Mouse (Mus musculus) G1E (cell line): ENCODE data around the gene Cops3.

Experiments
- CTCF ChIP-seq: IDR thresholded peaks from 2 replicates; pipeline ENCODE4 v1.5.1; 2012; ENCODE audit warnings: low read depth, low read length, inconsistent platforms, mixed read lengths
- GATA1 ChIP-seq: IDR thresholded peaks from 2 replicates; pipeline ENCODE4 v1.6.1; 2012; ENCODE audit warnings: borderline replicate concordance, low read length, inconsistent platforms, mixed read lengths
- GATA2 ChIP-seq: IDR thresholded peaks from 2 replicates; pipeline ENCODE4 v1.6.1; 2012; ENCODE audit warnings: low read depth, low read length, inconsistent platforms, borderline replicate concordance
- POLR2AphosphoS5 ChIP-seq: IDR thresholded peaks from 2 replicates; pipeline ENCODE4 v1.6.1; 2012; ENCODE audit warnings: low read depth, low read length, inconsistent platforms; ENCODE audit not compliant: insufficient replicate concordance
- TAL1 ChIP-seq: conservative IDR thresholded peaks from 2 replicates; pipeline ENCODE4 v1.6.1; 2012; ENCODE audit warnings: low read depth, low read length, inconsistent platforms, mixed read lengths

DNA sequence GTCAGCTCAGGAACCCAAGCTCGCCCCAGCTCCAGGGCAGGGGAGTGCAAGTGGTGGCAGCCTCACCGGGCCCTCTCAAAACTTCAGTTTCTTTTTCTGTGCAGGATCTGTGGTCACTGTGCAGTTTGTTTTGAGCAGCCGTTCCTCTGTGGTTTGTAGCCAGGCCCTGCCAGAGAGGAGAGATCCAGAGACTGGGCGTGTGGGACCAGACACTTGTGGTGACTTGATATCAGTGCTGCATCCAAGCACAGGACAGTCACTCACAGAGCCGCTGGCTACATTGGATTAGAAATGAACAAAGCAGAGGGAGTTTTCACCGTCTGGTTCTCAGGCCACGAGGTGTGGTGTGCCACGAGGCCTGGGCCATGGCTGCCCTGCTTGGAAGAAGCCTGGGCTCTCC lies 32.5 kb upstream of the Cops3 start:
- TF ChIP-seq GATA1: no peak
- TF ChIP-seq CTCF: no peak
- no peak for TF ChIP-seq GATA2
- no peak for TF ChIP-seq TAL1
- TF ChIP-seq POLR2AphosphoS5: no peak
